Mouse (Mus musculus) kidney, adult 2 months (tissue): Measurements from ENCODE around the gene Tmtc2.

Source experiments
- CTCF ChIP-seq: fragments of 200-500 bp; conservative IDR thresholded peaks from 2 replicates; pipeline ENCODE4 v1.5.1; 2011; ENCODE audit warnings: low read depth, mild to moderate bottlenecking, control low read depth, low read length, moderate library complexity, mixed read lengths; ENCODE audit not compliant: insufficient read depth, insufficient read length
- POLR2A ChIP-seq: fragments of 200-500 bp; IDR thresholded peaks from one replicate; pipeline ENCODE4 v1.6.1; 2011; ENCODE audit warnings: low read depth, low read length, control low read depth

GRCm38 (mm10) chr10:105535848-105536247 is 38.4 kb downstream of the Tmtc2 start:
- TF ChIP-seq CTCF (no peak), POLR2A (no peak)
